Mouse (Mus musculus) lung, postnatal 0 days (tissue): Measurements from ENCODE around the gene Cnga3.

Source experiments
- CTCF ChIP-seq: IDR thresholded peaks from 2 replicates; pipeline ENCODE4 v1.5.1; 2016; ENCODE audit warnings: antibody characterized with exemption, mild to moderate bottlenecking
- EP300 ChIP-seq: IDR thresholded peaks from 2 replicates; pipeline ENCODE4 v1.6.1; 2016; ENCODE audit warnings: antibody characterized with exemption, mild to moderate bottlenecking, control low read depth

DNA sequence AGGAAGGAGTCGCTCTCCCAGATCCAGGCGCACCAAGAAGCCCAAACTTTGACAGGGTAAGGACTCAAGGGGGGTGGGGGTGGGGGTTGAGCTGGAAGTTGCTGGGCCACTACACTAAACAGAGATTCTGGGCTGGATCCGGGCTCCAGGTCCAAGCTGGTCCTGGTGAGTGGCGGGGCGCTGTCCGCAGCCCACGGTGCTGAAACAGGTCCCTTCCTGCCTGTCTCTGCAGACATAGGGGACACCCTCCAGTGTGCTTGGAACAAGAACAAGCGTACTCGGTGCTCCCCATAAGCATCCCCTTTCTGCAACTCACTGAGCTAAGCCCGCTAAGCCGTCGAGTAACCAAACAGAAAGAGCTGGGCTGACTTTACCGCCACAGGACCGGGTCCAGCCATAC, 4.2 kb downstream of the Cnga3 start:
- TF ChIP-seq EP300, result no peak
- TF ChIP-seq CTCF, result no peak
